Mouse (Mus musculus): ENCODE measurements around the gene Ttc33. TPM values are rescaled to one million over a fixed set of nuclear protein-coding genes. Genes with fewer than 3 reads are reported as not detected.

The Ttc33 gene
- polyA plus RNA-seq, 1 experiment from 2014 or later, result 26.7 TPM

DNA sequence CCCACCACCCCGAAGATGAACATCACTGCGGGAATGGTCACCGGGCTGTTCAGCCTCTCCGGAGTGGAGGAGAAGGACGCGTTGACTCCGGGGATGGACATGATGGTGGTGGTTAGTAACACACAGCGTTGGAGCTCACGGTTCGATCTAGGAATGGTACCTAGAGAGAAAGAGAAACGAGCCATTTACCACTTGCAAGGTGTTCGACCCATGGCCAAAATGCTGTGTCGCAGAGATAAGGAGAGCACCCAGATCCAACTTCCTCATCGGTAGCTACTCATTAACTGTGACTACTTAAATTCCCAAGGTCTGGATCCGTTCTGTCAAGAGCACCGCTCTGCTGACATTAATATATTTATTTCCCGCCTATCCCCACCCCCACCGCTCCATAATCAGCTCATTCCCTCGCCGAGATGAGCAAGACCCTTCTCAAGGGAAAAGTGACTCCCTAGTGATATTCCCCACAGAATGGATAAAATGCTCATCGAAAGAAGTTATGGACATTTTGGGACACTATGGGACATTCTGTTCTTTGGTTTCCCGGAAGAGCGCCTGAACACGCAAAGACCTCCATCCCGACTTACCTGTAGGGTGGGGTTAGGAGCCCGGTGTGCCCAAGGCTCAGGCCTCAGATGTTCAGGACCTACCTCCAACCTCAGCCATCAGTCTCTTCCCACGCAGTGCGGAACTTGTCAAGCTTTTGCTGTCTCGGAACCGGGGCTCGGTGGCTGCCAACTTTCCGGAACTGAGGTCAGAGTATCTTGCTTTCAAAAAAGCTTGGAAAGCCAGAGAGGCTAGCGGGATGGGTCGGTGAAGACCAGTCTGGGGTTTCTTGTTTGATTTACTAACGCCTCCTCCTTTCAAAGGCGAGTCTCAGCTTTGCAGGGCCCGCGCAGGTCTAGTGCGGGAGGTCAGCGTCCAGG, 58.0 kb downstream of the Ttc33 start:
- peak overlapping the region; percentile 62 for H3K4me3 ChIP-seq (ENCODE audit: low read depth, low read length)
- no peaks in the 10 kb centered on the region for H3K36me3 ChIP-seq (ENCODE audit: control insufficient read depth, insufficient read depth, low read length)
- ATAC-seq (ENCODE audit: low FRiP score, low TSS enrichment), result no peak; the same call in 1 of the 2 replicates
- H3K4me2 ChIP-seq (replicated peaks; ENCODE audit: low read depth), result peak overlapping the region; percentile 98
- peak overlapping the region; percentile 64 for H3K9ac ChIP-seq (ENCODE audit: low read length)
- DNase-seq (ENCODE audit: low spot score), result peak; percentile 21
- H3K27me3 ChIP-seq (ENCODE audit: control insufficient read depth, insufficient read depth, low read length), result no peaks in the 10 kb centered on the region
- H3K27ac ChIP-seq (replicated peaks), result peak overlapping the region; percentile 63; the same call in 1 of the 2 replicates
- WGBS, result 6% methylated on average over 40 of the region's 40 CpGs
- H3K9me3 ChIP-seq (ENCODE audit: control insufficient read depth, low read length), result no peaks in the 10 kb centered on the region
- no peak for TF ChIP-seq CTCF (IDR thresholded peaks at IDR 0.05; ENCODE audit: low read depth)
- no peak for TF ChIP-seq EP300 (optimal IDR thresholded peaks at IDR 0.05)
- peaks cover 12% of the 10 kb centered on the region; the same call in 1 of the 2 replicates for H3K4me1 ChIP-seq (replicated peaks; ENCODE audit: control insufficient read depth, insufficient read depth)

GRCm38 (mm10) chr15:5243959-5244905, 58.9 kb downstream of the Ttc33 start, which contains the start of gene Ptger4:
Gene Ptger4 (minus strand): TSS chr15:5244187.
- Histone ChIP-seq H3K27me3 (ENCODE audit: control insufficient read depth, insufficient read depth, low read length) (no peaks in the 10 kb centered on the region), H3K4me3 (ENCODE audit: low read depth, low read length) (peak within 1 kb of the TSS; percentile 62), H3K9ac (ENCODE audit: low read length) (peak within 1 kb of the TSS; percentile 64), H3K4me2 (replicated peaks; ENCODE audit: low read depth) (peak within 1 kb of the TSS; percentile 98), H3K27ac (replicated peaks) (peak within 1 kb of the TSS; percentile 63; the same call in 1 of the 2 replicates), H3K4me1 (replicated peaks; ENCODE audit: control insufficient read depth, insufficient read depth) (peaks cover 12% of the 10 kb centered on the region; the same call in 1 of the 2 replicates), H3K36me3 (ENCODE audit: control insufficient read depth, insufficient read depth, low read length) (no peaks in the 10 kb centered on the region), H3K9me3 (ENCODE audit: control insufficient read depth, low read length) (no peaks in the 10 kb centered on the region)
- DNase-seq (ENCODE audit: low spot score) (peak; percentile 94), ATAC-seq (ENCODE audit: low FRiP score, low TSS enrichment) (peak; percentile 97)
- under 1% methylated on average over 61 of the region's 61 CpGs for WGBS
- TF ChIP-seq EP300 (optimal IDR thresholded peaks at IDR 0.05) (no peak), CTCF (IDR thresholded peaks at IDR 0.05; ENCODE audit: low read depth) (peak; percentile 6; the same call in 1 of the 2 replicates)

GRCm38 (mm10) chr15:5250182-5250581, 64.9 kb downstream of the Ttc33 start:
- no peaks in the 10 kb centered on the region for H3K36me3 ChIP-seq (ENCODE audit: control insufficient read depth, insufficient read depth, low read length)
- H3K27ac ChIP-seq (replicated peaks), result no peak overlapping the region
- no peak overlapping the region for H3K4me2 ChIP-seq (replicated peaks; ENCODE audit: low read depth)
- DNase-seq (ENCODE audit: low spot score), result no peak
- ATAC-seq (ENCODE audit: low FRiP score, low TSS enrichment), result no peak
- 71% methylated on average over 4 of the region's 4 CpGs for WGBS
- TF ChIP-seq CTCF (IDR thresholded peaks at IDR 0.05; ENCODE audit: low read depth), result no peak
- TF ChIP-seq EP300 (optimal IDR thresholded peaks at IDR 0.05), result no peak
- H3K4me3 ChIP-seq (ENCODE audit: low read depth, low read length), result no peak overlapping the region
- no peaks in the 10 kb centered on the region for H3K4me1 ChIP-seq (replicated peaks; ENCODE audit: control insufficient read depth, insufficient read depth)
- H3K9ac ChIP-seq (ENCODE audit: low read length), result no peak overlapping the region
- H3K9me3 ChIP-seq (ENCODE audit: control insufficient read depth, low read length), result no peaks in the 10 kb centered on the region
- no peaks in the 10 kb centered on the region for H3K27me3 ChIP-seq (ENCODE audit: control insufficient read depth, insufficient read depth, low read length)

GRCm38 (mm10) chr15:5260183-5260582, 74.9 kb downstream of the Ttc33 start:
- Histone ChIP-seq H3K9me3 (ENCODE audit: control insufficient read depth, low read length) (no peaks in the 10 kb centered on the region), H3K27me3 (ENCODE audit: control insufficient read depth, insufficient read depth, low read length) (no peaks in the 10 kb centered on the region), H3K4me2 (replicated peaks; ENCODE audit: low read depth) (no peak overlapping the region), H3K4me3 (ENCODE audit: low read depth, low read length) (no peak overlapping the region), H3K27ac (replicated peaks) (no peak overlapping the region), H3K9ac (ENCODE audit: low read length) (no peak overlapping the region), H3K36me3 (ENCODE audit: control insufficient read depth, insufficient read depth, low read length) (no peaks in the 10 kb centered on the region), H3K4me1 (replicated peaks; ENCODE audit: control insufficient read depth, insufficient read depth) (no peaks in the 10 kb centered on the region)
- ATAC-seq (ENCODE audit: low FRiP score, low TSS enrichment) (no peak), DNase-seq (ENCODE audit: low spot score) (no peak)
- TF ChIP-seq EP300 (optimal IDR thresholded peaks at IDR 0.05), result no peak
- no peak for TF ChIP-seq CTCF (IDR thresholded peaks at IDR 0.05; ENCODE audit: low read depth)
- WGBS, result 53% methylated on average over 5 of the region's 5 CpGs

GRCm38 (mm10) chr15:5261004-5261403, 75.7 kb downstream of the Ttc33 start:
- Histone ChIP-seq H3K9ac (ENCODE audit: low read length) (no peak overlapping the region), H3K4me3 (ENCODE audit: low read depth, low read length) (no peak overlapping the region), H3K4me1 (replicated peaks; ENCODE audit: control insufficient read depth, insufficient read depth) (no peaks in the 10 kb centered on the region), H3K27me3 (ENCODE audit: control insufficient read depth, insufficient read depth, low read length) (no peaks in the 10 kb centered on the region), H3K27ac (replicated peaks) (no peak overlapping the region), H3K36me3 (ENCODE audit: control insufficient read depth, insufficient read depth, low read length) (no peaks in the 10 kb centered on the region), H3K4me2 (replicated peaks; ENCODE audit: low read depth) (no peak overlapping the region), H3K9me3 (ENCODE audit: control insufficient read depth, low read length) (no peaks in the 10 kb centered on the region)
- TF ChIP-seq CTCF (IDR thresholded peaks at IDR 0.05; ENCODE audit: low read depth), result no peak
- no peak for TF ChIP-seq EP300 (optimal IDR thresholded peaks at IDR 0.05)
- ATAC-seq (ENCODE audit: low FRiP score, low TSS enrichment) (no peak), DNase-seq (ENCODE audit: low spot score) (no peak)
- 85% methylated on average over 3 of the region's 3 CpGs for WGBS
